Mouse (Mus musculus) hindbrain, embryonic 15.5 days (tissue): ENCODE results near the gene H3f3b. TPM values are rescaled to one million over a fixed set of nuclear protein-coding genes. Genes with fewer than 3 reads are reported as not detected.

Source experiments
- ATAC-seq: fragments of 200-750 bp; cut with Nextera tagmentation; 2 replicates; pipeline ENCODE4 v1.8.0; 2017; ENCODE audit warnings: low read depth, moderate number of reproducible peaks, moderate TSS enrichment; ENCODE audit not compliant: low FRiP score
- H3K27ac ChIP-seq: fragments of 300-500 bp; sonication (generic); replicated peaks from 2 replicates; pipeline ENCODE4 v1.5.1; 2015; ENCODE audit warnings: mild to moderate bottlenecking, inconsistent platforms
- H3K27me3 ChIP-seq: fragments of 300-500 bp; sonication (generic); 2 replicates; pipeline ENCODE4 v1.6.1; 2015; ENCODE audit warnings: control low read depth, inconsistent platforms
- H3K36me3 ChIP-seq: fragments of 300-500 bp; sonication (generic); 2 replicates; pipeline ENCODE4 v1.6.1; 2015; ENCODE audit warnings: control low read depth, inconsistent platforms
- H3K4me1 ChIP-seq: fragments of 300-500 bp; sonication (generic); replicated peaks from 2 replicates; pipeline ENCODE4 v1.6.1; 2015; ENCODE audit warnings: control low read depth, inconsistent platforms
- H3K4me2 ChIP-seq: fragments of 300-500 bp; sonication (generic); 2 replicates; pipeline ENCODE4 v1.6.1; 2015; ENCODE audit warnings: moderate library complexity, mild to moderate bottlenecking, inconsistent platforms
- H3K4me3 ChIP-seq: fragments of 300-500 bp; sonication (generic); 2 replicates; pipeline ENCODE4 v1.5.1; 2015; ENCODE audit warnings: mild to moderate bottlenecking, inconsistent platforms
- H3K9ac ChIP-seq: fragments of 300-500 bp; sonication (generic); 2 replicates; pipeline ENCODE4 v1.6.1; 2015; ENCODE audit warnings: inconsistent platforms
- H3K9me3 ChIP-seq: fragments of 300-500 bp; sonication (generic); 2 replicates; pipeline ENCODE4 v1.6.1; 2016; ENCODE audit warnings: control low read depth, inconsistent platforms
- WGBS: fragments of 180-500 bp; shearing (Covaris S2); methylation state at CpG from one replicate; pipeline ENCODE4 v1.1.7; 2015; 5-methylcytosine and 5-hydroxymethylcytosine counted together
- polyA plus RNA-seq: library from polyadenylated mRNA; unstranded; fragments of >200 nt; fragmentation: Nextera tagmentation; extraction: Ambion mirVana; gene quantifications from 2 replicates; pipeline ENCODE4 v1.2.1, GENCODE M21; 2015

H3f3b gene
- polyA plus RNA-seq, 1 experiment from 2014 or later: 1,686 TPM

GRCm38 (mm10) chr11:115992098-115992497 is 35.7 kb downstream of the H3f3b start:
- Histone ChIP-seq H3K27me3 (no peaks in the 10 kb centered on the region), H3K9me3 (no peaks in the 10 kb centered on the region), H3K4me1 (no peaks in the 10 kb centered on the region), H3K27ac (no peak overlapping the region), H3K4me2 (no peak overlapping the region), H3K36me3 (no peaks in the 10 kb centered on the region), H3K9ac (no peak overlapping the region), H3K4me3 (no peak overlapping the region)
- 63% methylated on average over 4 of the region's 4 CpGs for WGBS
- no peak for ATAC-seq

GRCm38 (mm10) chr11:115989686-115990085 is 38.1 kb downstream of the H3f3b start:
- ATAC-seq: no peak

GRCm38 (mm10) chr11:115983291-115983690 is 44.5 kb downstream of the H3f3b start:
- no peak overlapping the region for H3K4me3 ChIP-seq
- no peak overlapping the region for H3K4me2 ChIP-seq
- no peaks in the 10 kb centered on the region for H3K4me1 ChIP-seq
- no peak for ATAC-seq
- H3K36me3 ChIP-seq: no peaks in the 10 kb centered on the region
- H3K9ac ChIP-seq: no peak overlapping the region
- H3K27me3 ChIP-seq: no peaks in the 10 kb centered on the region
- no peaks in the 10 kb centered on the region for H3K9me3 ChIP-seq
- 74% methylated on average over 8 of the region's 8 CpGs for WGBS
- no peak overlapping the region for H3K27ac ChIP-seq

More at GRCm38 (mm10) chr11:115989686-115990085, 38.1 kb downstream of the H3f3b start:
- Histone ChIP-seq H3K4me2 (no peak overlapping the region), H3K9ac (no peak overlapping the region), H3K27ac (no peak overlapping the region), H3K4me1 (no peaks in the 10 kb centered on the region), H3K36me3 (no peaks in the 10 kb centered on the region), H3K4me3 (no peak overlapping the region), H3K9me3 (no peaks in the 10 kb centered on the region), H3K27me3 (no peaks in the 10 kb centered on the region)
- 40% methylated on average over 15 of the region's 15 CpGs for WGBS

GRCm38 (mm10) chr11:115982472-115982871 is 45.3 kb downstream of the H3f3b start:
- Histone ChIP-seq H3K4me3 (no peak overlapping the region), H3K9me3 (no peaks in the 10 kb centered on the region), H3K36me3 (no peaks in the 10 kb centered on the region), H3K9ac (no peak overlapping the region), H3K27ac (no peak overlapping the region), H3K4me1 (no peaks in the 10 kb centered on the region), H3K4me2 (no peak overlapping the region), H3K27me3 (no peaks in the 10 kb centered on the region)
- ATAC-seq: no peak
- WGBS: 84% methylated on average over 15 of the region's 15 CpGs

- WGBS: 24% methylated on average over 12 of the region's 12 CpGs
- no peak for ATAC-seq
- Histone ChIP-seq H3K27ac (no peak overlapping the region), H3K4me1 (peaks cover 9% of the 10 kb centered on the region), H3K36me3 (no peaks in the 10 kb centered on the region), H3K4me3 (peak overlapping the region; percentile 37; the same call in 1 of the 2 replicates), H3K27me3 (peaks cover 34% of the 10 kb centered on the region), H3K9ac (no peak overlapping the region), H3K4me2 (peak overlapping the region; percentile 62), H3K9me3 (no peaks in the 10 kb centered on the region)
Observed at GRCm38 (mm10) chr11:115975544-115975943, 52.2 kb downstream of the H3f3b start.

GRCm38 (mm10) chr11:115975083-115975420 is 52.7 kb downstream of the H3f3b start:
- ATAC-seq: no peak
- H3K4me2 ChIP-seq: peak overlapping the region; percentile 62
- no peaks in the 10 kb centered on the region for H3K36me3 ChIP-seq
- 0 out of 2 replicates have a peak overlapping the region, but pooled peaks have one; percentile 17 for H3K9ac ChIP-seq
- H3K4me3 ChIP-seq: peak overlapping the region; percentile 37
- peaks cover 34% of the 10 kb centered on the region for H3K27me3 ChIP-seq
- 3% methylated on average over 18 of the region's 18 CpGs for WGBS
- H3K27ac ChIP-seq: no peak overlapping the region
- no peaks in the 10 kb centered on the region for H3K9me3 ChIP-seq
- H3K4me1 ChIP-seq: peaks cover 9% of the 10 kb centered on the region

- Histone ChIP-seq H3K4me3 (peak within 1 kb of the TSS; percentile 37), H3K4me2 (peak within 1 kb of the TSS; percentile 62), H3K27me3 (peaks cover 34% of the 10 kb centered on the region), H3K4me1 (peaks cover 9% of the 10 kb centered on the region), H3K36me3 (no peaks in the 10 kb centered on the region), H3K9ac (0 out of 2 replicates have a peak within 1 kb of the TSS, but pooled peaks have one; percentile 17), H3K27ac (no peak within 1 kb of the TSS), H3K9me3 (no peaks in the 10 kb centered on the region)
- 10% methylated on average over 53 of the region's 58 CpGs for WGBS
- ATAC-seq: 0 out of 2 replicates have a peak, but pooled peaks have one; percentile 23
Observed at GRCm38 (mm10) chr11:115974309-115975082, 53.3 kb downstream of the H3f3b start, which contains the start of gene Itgb4. Gene Itgb4 (plus strand): TSS chr11:115974709.

Other genes with a start within 250 kb of the H3f3b start
- 9.9 and 12.2 TPM in 2 replicates for gene Caskin2, start 214.3 kb downstream of the H3f3b start, polyA plus RNA-seq
- gene Tsen54, start 213.2 kb downstream of the H3f3b start, polyA plus RNA-seq: 22.3 and 23.6 TPM in 2 replicates
- gene Llgl2, start 203.9 kb downstream of the H3f3b start, polyA plus RNA-seq: 1.3 TPM in 2 replicates
- 0.17 and 0.19 TPM in 2 replicates for gene Myo15b, start 169.6 kb downstream of the H3f3b start, polyA plus RNA-seq
- 1.9 and 2.2 TPM in 2 replicates for gene Smim5, start 128.0 kb downstream of the H3f3b start, polyA plus RNA-seq
- 0.93 and 1.1 TPM in 2 replicates for gene Smim6, start 115.9 kb downstream of the H3f3b start, polyA plus RNA-seq
- 42.9 and 43.4 TPM in 2 replicates for gene Sap30bp, start 94.7 kb downstream of the H3f3b start, polyA plus RNA-seq
- gene Recql5, start 94.5 kb downstream of the H3f3b start, polyA plus RNA-seq: 18.7 and 23.8 TPM in 2 replicates
- gene Itgb4, start 53.3 kb downstream of the H3f3b start, polyA plus RNA-seq: 1.7 and 1.9 TPM in 2 replicates
- 62.5 and 70.9 TPM in 2 replicates for gene Galk1, start 15.2 kb downstream of the H3f3b start, polyA plus RNA-seq
- 32.1 and 37.0 TPM in 2 replicates for gene Unk, start 2.4 kb upstream of the H3f3b start, polyA plus RNA-seq
- 1.0 and 1.6 TPM in 2 replicates for gene Unc13d, start 50.0 kb upstream of the H3f3b start, polyA plus RNA-seq
- 149 and 196 TPM in 2 replicates for gene Wbp2, start 59.0 kb upstream of the H3f3b start, polyA plus RNA-seq
- 10.9 and 11.6 TPM in 2 replicates for gene Trim47, start 99.2 kb upstream of the H3f3b start, polyA plus RNA-seq
- gene Trim65, start 103.2 kb upstream of the H3f3b start, polyA plus RNA-seq: 3.0 and 4.0 TPM in 2 replicates
- gene Mrpl38, start 110.9 kb upstream of the H3f3b start, polyA plus RNA-seq: 86.2 and 89.0 TPM in 2 replicates
- 55.7 and 59.0 TPM in 2 replicates for gene Fbf1, start 140.2 kb upstream of the H3f3b start, polyA plus RNA-seq
- 90.6 and 104 TPM in 2 replicates for gene Ten1, start 170.9 kb upstream of the H3f3b start, polyA plus RNA-seq
- gene Acox1, start 171.1 kb upstream of the H3f3b start, polyA plus RNA-seq: 60.6 and 61.4 TPM in 2 replicates
- gene Evpl, start 210.1 kb upstream of the H3f3b start, polyA plus RNA-seq: 1.0 and 1.1 TPM in 2 replicates
- 63.9 and 66.1 TPM in 2 replicates for gene Srp68, start 246.3 kb upstream of the H3f3b start, polyA plus RNA-seq